Mouse (Mus musculus) CH12.LX (cell line): ENCODE results near the gene Kif19a. TPM values are rescaled to one million over a fixed set of nuclear protein-coding genes. Genes with fewer than 3 reads are reported as not detected.
A peak's percentile ranks its signal among the peaks of the same experiment; 100 is the strongest.

ENCODE experiments used
- DNase-seq: peaks from one replicate; pipeline ENCODE4 v3.0.0-alpha.2; 2013; ENCODE audit errors: extremely low read depth
- H3K27ac ChIP-seq: 2 replicates; pipeline ENCODE4 v1.5.1; 2012; ENCODE audit warnings: low read depth, mild to moderate bottlenecking, control low read depth, moderate library complexity; ENCODE audit not compliant: insufficient read depth
- H3K27me3 ChIP-seq: replicated peaks from 2 replicates; pipeline ENCODE3; 2012; ENCODE audit warnings: inconsistent platforms
- H3K36me3 ChIP-seq, 2 experiments: replicated peaks in 1 of 2; 2 replicates each; pipeline versions ENCODE3 to v1.6.1; 2012; ENCODE audit warnings: inconsistent platforms in 1 of 2, low read length in 1 of 2, mild to moderate bottlenecking in 1 of 2, mixed read lengths in 1 of 2, moderate library complexity in 1 of 2; ENCODE audit not compliant: control insufficient read depth in 1 of 2, insufficient read depth in 1 of 2
- H3K4me1 ChIP-seq, 2 experiments: 2 replicates each; pipeline ENCODE4 v1.6.1; 2012; ENCODE audit warnings: inconsistent platforms in 1 of 2, moderate library complexity in 1 of 2; ENCODE audit not compliant: insufficient read depth in 2 of 2, control insufficient read depth in 1 of 2
- H3K4me2 ChIP-seq: 2 replicates; pipeline ENCODE4 v1.6.1; 2012; ENCODE audit warnings: low read depth, mild to moderate bottlenecking, control low read depth; ENCODE audit not compliant: poor library complexity, insufficient read depth, severe bottlenecking
- H3K4me3 ChIP-seq, 3 experiments: fragments of 150-350 bp in 1 of 3; sonication (generic) in 1 of 3; replicated peaks in 1 of 3; 2 replicates each; pipeline versions ENCODE3 to v1.5.1; 2011 to 2012; ENCODE audit warnings: low read depth in 2 of 3, low read length in 2 of 3, mild to moderate bottlenecking in 2 of 3, moderate library complexity in 2 of 3, control low read depth in 1 of 3, improper control_type of control experiment in 1 of 3, inconsistent platforms in 1 of 3, mixed read lengths in 1 of 3; ENCODE audit not compliant: poor library complexity in 1 of 3
- H3K79me2 ChIP-seq: replicated peaks from 2 replicates; pipeline ENCODE4 v1.6.1; 2012; ENCODE audit warnings: mild to moderate bottlenecking, moderate library complexity; ENCODE audit not compliant: control insufficient read depth, poor library complexity, insufficient read depth, severe bottlenecking; ENCODE audit errors: extremely low read depth
- H3K9ac ChIP-seq: 2 replicates; pipeline ENCODE4 v1.6.1; 2012; ENCODE audit warnings: low read depth, mild to moderate bottlenecking, control low read depth, moderate library complexity; ENCODE audit not compliant: insufficient read depth
- H3K9me3 ChIP-seq: replicated peaks from 2 replicates; pipeline ENCODE3; 2012; ENCODE audit warnings: low read length, inconsistent platforms, mixed read lengths
- BHLHE40 ChIP-seq: IDR thresholded peaks from 2 replicates; pipeline ENCODE4 v1.6.1; 2011; ENCODE audit warnings: mild to moderate bottlenecking, low read depth, low read length, improper control_type of control experiment
- CHD1 ChIP-seq: IDR thresholded peaks from 2 replicates; pipeline ENCODE4 v1.6.1; 2012; ENCODE audit warnings: low read depth, low read length, improper control_type of control experiment, inconsistent platforms
- ETS1 ChIP-seq: conservative IDR thresholded peaks from 2 replicates; pipeline ENCODE4 v1.6.1; 2012; ENCODE audit warnings: low read depth, mild to moderate bottlenecking, inconsistent platforms, low read length, improper control_type of control experiment, moderate library complexity
- GABPA ChIP-seq: IDR thresholded peaks from 2 replicates; pipeline ENCODE4 v1.6.1; 2012; ENCODE audit warnings: low read depth, low read length, improper control_type of control experiment, inconsistent platforms; ENCODE audit not compliant: insufficient replicate concordance
- HCFC1 ChIP-seq: IDR thresholded peaks from 2 replicates; pipeline ENCODE4 v1.6.1; 2012; ENCODE audit warnings: low read depth, mild to moderate bottlenecking, inconsistent platforms, low read length, improper control_type of control experiment
- IRF4 ChIP-seq: IDR thresholded peaks from 2 replicates; pipeline ENCODE4 v1.6.1; 2014; ENCODE audit warnings: low read depth, mild to moderate bottlenecking, inconsistent platforms, low read length, improper control_type of control experiment
- JUND ChIP-seq: conservative IDR thresholded peaks from 2 replicates; pipeline ENCODE4 v1.6.1; 2011; ENCODE audit warnings: low read depth, low read length, improper control_type of control experiment
- KAT2A ChIP-seq: IDR thresholded peaks from 2 replicates; pipeline ENCODE4 v1.6.1; 2012; ENCODE audit warnings: low read length, improper control_type of control experiment, inconsistent platforms; ENCODE audit not compliant: insufficient replicate concordance
- MAFK ChIP-seq: IDR thresholded peaks from 2 replicates; pipeline ENCODE4 v1.6.1; 2011; ENCODE audit warnings: low read length, improper control_type of control experiment; ENCODE audit not compliant: insufficient replicate concordance
- MAX ChIP-seq: IDR thresholded peaks from 2 replicates; pipeline ENCODE4 v1.6.1; 2011; ENCODE audit warnings: low read length, improper control_type of control experiment
- MXI1 ChIP-seq: IDR thresholded peaks from 2 replicates; pipeline ENCODE4 v1.6.1; 2011; ENCODE audit warnings: mild to moderate bottlenecking, low read depth, low read length, improper control_type of control experiment
- PAX5 ChIP-seq: IDR thresholded peaks from 2 replicates; pipeline ENCODE4 v1.6.1; 2012; ENCODE audit warnings: low read length, inconsistent platforms, mixed read lengths
- SMC3 ChIP-seq: IDR thresholded peaks from 2 replicates; pipeline ENCODE4 v1.6.1; 2011; ENCODE audit warnings: low read depth, low read length, improper control_type of control experiment
- UBTF ChIP-seq: IDR thresholded peaks from 2 replicates; pipeline ENCODE4 v1.6.1; 2012; ENCODE audit warnings: low read depth, mild to moderate bottlenecking, inconsistent platforms, low read length, improper control_type of control experiment, moderate library complexity
- USF1 ChIP-seq: IDR thresholded peaks from 2 replicates; pipeline ENCODE4 v1.6.1; 2014; ENCODE audit warnings: low read depth, mild to moderate bottlenecking, inconsistent platforms, low read length, improper control_type of control experiment
- USF2 ChIP-seq: conservative IDR thresholded peaks from 2 replicates; pipeline ENCODE4 v1.6.1; 2011; ENCODE audit warnings: low read depth, low read length, improper control_type of control experiment
- ZC3H11A ChIP-seq: IDR thresholded peaks from 2 replicates; pipeline ENCODE4 v1.6.1; 2012; ENCODE audit warnings: low read depth, mild to moderate bottlenecking, inconsistent platforms, low read length, improper control_type of control experiment
- ZKSCAN1 ChIP-seq: IDR thresholded peaks from 2 replicates; pipeline ENCODE4 v1.6.1; 2012; ENCODE audit warnings: low read depth, inconsistent platforms, low read length, improper control_type of control experiment, borderline replicate concordance
- ZNF384 ChIP-seq: IDR thresholded peaks from 2 replicates; pipeline ENCODE4 v1.6.1; 2012; ENCODE audit warnings: low read depth, low read length, improper control_type of control experiment, inconsistent platforms
- dilution Hi-C: fragments of 300-500 bp; cut with MboI; formaldehyde crosslinking; loops from 2 replicates; pipeline ENCODE4 v1.14.3; 2020; ENCODE audit warnings: low sequenced_read_pairs; ENCODE audit not compliant: extremely low pct_unique_long_range_greater_than_20kb, extremely low pct_ligation_motif_present
- in situ Hi-C: fragments of 300-500 bp; cut with MboI; formaldehyde crosslinking; loops from 3 replicates; pipeline ENCODE4 v1.14.3; 2019; ENCODE audit warnings: low sequenced_read_pairs, low pct_ligation_motif_present, low pct_unique_long_range_greater_than_20kb, mixed read lengths
- polyA plus RNA-seq: library from polyadenylated mRNA; unstranded; fragments of >175 nt; gene quantifications from 2 replicates; pipeline ENCODE4 v1.2.1, GENCODE M21; 2012; ENCODE audit warnings: low read depth; ENCODE audit not compliant: insufficient read length
- total RNA-seq, 2 experiments: library from RNA; depleted of rRNA; stranded (reverse); fragments of 300-350 nt in 1 of 2; fragments of >200 nt in 1 of 2; gene quantifications; 2 replicates each; pipeline ENCODE4 v1.2.3; 2012 to 2014

The Kif19a gene
- total and polyA plus RNA-seq, 3 experiments: 1.4 to 8.2 (median 1.9) TPM

- DNase-seq: no peak
- TF ChIP-seq HCFC1 (no peak), BHLHE40 (0 out of 2 replicates have a peak, but pooled peaks have one; percentile 25), ETS1 (no peak), SMC3 (no peak), ZC3H11A (no peak)
- H3K27ac ChIP-seq: no peak overlapping the region
- no peaks in the 10 kb centered on the region for H3K9me3 ChIP-seq
- peaks cover 9 to 22% of the 10 kb centered on the region in 2 experiments; a peak in 3 of 4 replicates for H3K4me1 ChIP-seq
- peaks cover 0 to 2% of the 10 kb centered on the region in 2 experiments for H3K36me3 ChIP-seq
- H3K9ac ChIP-seq: no peak overlapping the region
- H3K79me2 ChIP-seq: no peaks in the 10 kb centered on the region
- H3K27me3 ChIP-seq: peaks cover 10% of the 10 kb centered on the region
- in situ Hi-C loops: loop anchor here (5.0 kb wide), 1 partner anchor 62 kb away; no protein-coding TSS in a partner anchor
- no peak overlapping the region for H3K4me2 ChIP-seq
- dilution Hi-C loops: no loop called here
- no peak overlapping the region for H3K4me3 ChIP-seq
These were observed 49.8 kb downstream of the Kif19a start for GRCm38 (mm10) chr11:114814873-114815592.

- peaks cover 0 to 2% of the 10 kb centered on the region in 2 experiments for H3K36me3 ChIP-seq
- H3K4me3 ChIP-seq: peak overlapping the region in 1 of 3 experiments; percentile 11
- H3K4me1 ChIP-seq: peaks cover 9 to 31% of the 10 kb centered on the region in 2 experiments; a peak in 3 of 4 replicates
- H3K9ac ChIP-seq: no peak overlapping the region
- H3K4me2 ChIP-seq: no peak overlapping the region
- no peaks in the 10 kb centered on the region for H3K79me2 ChIP-seq
- H3K27me3 ChIP-seq: peaks cover 10% of the 10 kb centered on the region
- no peak for TF ChIP-seq USF1
- no peak for TF ChIP-seq ETS1
- no peak for TF ChIP-seq HCFC1
- TF ChIP-seq MAFK: no peak
- TF ChIP-seq MXI1: no peak
- TF ChIP-seq ZNF384: no peak
- no peak for TF ChIP-seq BHLHE40
- no peak for TF ChIP-seq IRF4
- TF ChIP-seq UBTF: no peak
- no peak for TF ChIP-seq GABPA
- no peak for TF ChIP-seq ZC3H11A
- TF ChIP-seq JUND: no peak
- no peak for TF ChIP-seq KAT2A
- no peak for TF ChIP-seq MAX
- TF ChIP-seq USF2: no peak
- TF ChIP-seq PAX5: no peak
- TF ChIP-seq ZKSCAN1: no peak
- no peak for TF ChIP-seq CHD1
- in situ Hi-C loops (loop anchor here (5.0 kb wide), 1 partner anchor 60 kb away; no protein-coding TSS in a partner anchor), dilution Hi-C loops (no loop called here)
- no peaks in the 10 kb centered on the region for H3K9me3 ChIP-seq
- no peak for DNase-seq
- H3K27ac ChIP-seq: no peak overlapping the region
These were observed 51.7 kb downstream of the Kif19a start for GRCm38 (mm10) chr11:114816934-114817333.
